Mouse (Mus musculus): Measurements from ENCODE around the gene Gramd1b.

Gramd1b gene

DNA sequence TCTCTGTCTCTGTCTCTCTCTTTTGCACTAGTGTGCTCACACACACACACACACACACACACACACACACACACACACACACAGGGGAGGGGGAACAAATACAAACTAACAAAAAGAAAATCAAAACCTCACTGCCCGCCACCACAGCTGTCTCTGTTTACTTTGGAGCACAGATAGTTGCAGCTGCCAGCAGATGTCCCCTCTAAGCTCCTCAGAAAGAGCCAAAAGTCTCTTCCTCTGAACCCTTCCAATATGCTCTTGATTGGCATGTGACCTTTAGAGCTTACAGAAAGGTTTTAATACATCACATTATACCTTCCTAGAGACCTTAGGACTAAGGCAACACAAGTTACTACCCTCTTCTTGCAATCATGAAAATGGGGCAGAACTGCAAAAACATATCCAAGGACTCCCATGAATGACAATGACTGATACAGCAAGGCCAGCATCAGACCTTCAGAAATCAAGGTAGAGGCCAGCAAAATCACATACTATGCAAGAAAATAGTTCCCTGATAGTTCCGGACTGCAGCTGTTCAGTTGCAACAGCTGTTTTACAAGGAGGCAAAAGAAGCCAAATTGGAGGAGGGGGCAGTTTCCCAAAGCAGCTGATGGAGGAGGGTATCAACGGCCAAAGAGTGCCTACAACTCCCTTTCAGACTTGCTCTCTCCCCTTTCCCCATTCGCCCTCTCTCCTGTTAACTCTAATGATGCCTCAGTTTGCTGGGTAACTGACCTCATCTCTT lies 72.5 kb downstream of the Gramd1b start:
- DNase-seq (ENCODE audit: low spot score in 2 of 2) = no peak

DNA sequence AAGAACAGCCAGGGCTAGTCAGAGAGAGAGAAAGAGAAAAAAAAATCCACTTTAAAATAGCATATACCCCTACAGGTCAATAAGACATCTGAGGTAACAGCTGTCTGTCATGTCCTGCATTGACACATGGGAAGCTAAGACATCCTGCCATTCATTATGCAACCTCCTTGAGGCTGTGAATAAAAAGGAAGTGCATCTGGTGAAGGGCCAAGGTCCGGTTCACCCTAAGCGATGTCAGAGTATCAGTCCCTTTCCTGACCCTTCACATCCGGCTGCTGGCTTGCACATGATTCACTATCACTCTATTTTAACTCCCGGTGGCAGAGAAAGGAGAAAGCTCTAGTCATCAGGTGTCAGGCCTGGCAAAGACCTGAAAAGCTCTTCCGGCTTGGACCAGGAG lies 73.7 kb downstream of the Gramd1b start:
- no peak for DNase-seq (ENCODE audit: low spot score in 2 of 2)

- DNase-seq (ENCODE audit: low spot score in 2 of 2) = peak in 1 of 2 experiments; percentile 35
Measured at GRCm38 (mm10) chr9:40456191-40456590, 75.0 kb downstream of the Gramd1b start.

DNA sequence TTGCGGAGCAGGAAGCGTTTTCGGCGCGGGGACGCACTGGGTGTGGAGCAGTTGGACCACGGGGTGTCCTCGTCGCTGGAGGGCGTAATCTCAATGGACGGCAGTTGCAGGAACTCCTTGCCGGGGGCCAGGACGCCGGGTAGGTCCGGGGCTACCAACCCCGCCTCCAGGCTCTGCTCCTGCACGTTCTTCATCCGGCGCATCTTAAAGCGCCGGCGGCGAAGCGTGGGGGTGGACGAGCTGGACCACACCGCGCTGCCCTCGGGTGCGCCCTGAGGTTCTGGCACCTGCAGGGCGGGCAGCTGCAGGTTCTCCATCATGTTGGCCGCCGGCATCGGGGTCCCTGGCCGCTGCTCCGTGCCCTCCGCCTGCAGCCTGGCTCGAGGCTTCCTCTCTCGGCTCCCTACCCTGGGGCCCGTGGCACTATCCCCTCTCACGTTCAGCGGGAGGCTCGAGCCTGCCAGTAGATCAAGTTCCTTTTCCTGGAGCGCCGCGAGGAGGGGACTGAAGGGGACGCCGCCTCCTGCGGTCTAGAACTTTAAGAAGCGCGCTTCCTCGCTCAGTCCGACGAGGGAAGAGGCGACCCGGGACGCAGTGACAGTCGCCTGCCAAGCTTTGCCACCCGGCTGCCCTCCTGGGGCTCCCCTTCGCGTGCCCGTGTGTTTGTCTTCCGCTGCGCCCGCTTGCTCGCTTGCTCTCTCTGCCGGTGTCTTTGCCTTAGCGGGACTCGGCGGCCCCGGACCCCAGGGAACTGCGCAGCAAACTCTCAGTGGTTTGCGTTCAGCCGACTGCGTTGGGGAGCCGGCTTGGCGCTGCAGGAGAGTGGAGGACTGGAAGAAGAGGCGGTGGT lies 75.6 kb downstream of the Gramd1b start:
- DNase-seq (ENCODE audit: low spot score in 2 of 2) = peak; percentile 34 to 55

- DNase-seq (ENCODE audit: low spot score in 2 of 2) = no peak
Measured at GRCm38 (mm10) chr9:40455020-40455335, 76.2 kb downstream of the Gramd1b start.

GRCm38 (mm10) chr9:40453889-40454288 lies 77.3 kb downstream of the Gramd1b start:
- DNase-seq (ENCODE audit: low spot score in 2 of 2) = no peak

DNA sequence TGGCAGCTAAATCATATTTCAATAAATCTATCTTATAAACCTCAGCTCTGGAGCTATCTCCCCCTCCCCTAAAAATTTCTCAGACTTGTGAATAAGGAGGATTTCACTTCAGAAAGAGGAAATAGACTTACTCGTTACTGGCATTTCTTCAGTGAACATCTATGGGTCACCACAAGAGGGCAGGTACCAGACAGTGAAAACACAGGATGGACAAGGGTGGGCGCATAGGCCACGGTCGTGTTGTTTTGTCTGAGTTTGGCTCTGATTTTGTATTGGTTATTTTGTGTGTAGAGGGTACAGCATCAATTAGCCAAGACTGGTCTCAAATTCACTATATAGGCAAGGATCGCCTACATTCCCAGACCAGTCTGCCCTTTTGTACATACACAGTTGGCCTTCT lies 79.0 kb downstream of the Gramd1b start:
- no peak for DNase-seq (ENCODE audit: low spot score in 2 of 2)

GRCm38 (mm10) chr9:40450776-40451175 lies 80.4 kb downstream of the Gramd1b start:
- DNase-seq (ENCODE audit: low spot score in 2 of 2) = no peak

DNA sequence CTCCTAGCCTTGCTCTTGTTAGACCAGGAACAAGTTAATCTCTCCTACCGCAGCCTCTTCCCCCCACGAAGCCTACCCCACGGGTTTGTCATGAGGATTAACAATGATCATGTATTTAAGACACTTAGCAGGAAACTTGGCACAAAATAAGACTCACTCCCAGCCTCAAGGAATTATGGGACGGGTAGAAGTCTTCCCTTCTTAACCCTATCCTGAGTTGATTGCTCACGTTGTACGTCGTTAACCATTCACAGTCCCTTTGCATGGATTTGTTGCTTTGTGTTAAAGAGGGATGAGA lies 80.8 kb downstream of the Gramd1b start:
- no peak for DNase-seq (ENCODE audit: low spot score in 2 of 2)

GRCm38 (mm10) chr9:40449610-40450416 lies 81.4 kb downstream of the Gramd1b start:
- DNase-seq (ENCODE audit: low spot score in 2 of 2) = no peak

DNA sequence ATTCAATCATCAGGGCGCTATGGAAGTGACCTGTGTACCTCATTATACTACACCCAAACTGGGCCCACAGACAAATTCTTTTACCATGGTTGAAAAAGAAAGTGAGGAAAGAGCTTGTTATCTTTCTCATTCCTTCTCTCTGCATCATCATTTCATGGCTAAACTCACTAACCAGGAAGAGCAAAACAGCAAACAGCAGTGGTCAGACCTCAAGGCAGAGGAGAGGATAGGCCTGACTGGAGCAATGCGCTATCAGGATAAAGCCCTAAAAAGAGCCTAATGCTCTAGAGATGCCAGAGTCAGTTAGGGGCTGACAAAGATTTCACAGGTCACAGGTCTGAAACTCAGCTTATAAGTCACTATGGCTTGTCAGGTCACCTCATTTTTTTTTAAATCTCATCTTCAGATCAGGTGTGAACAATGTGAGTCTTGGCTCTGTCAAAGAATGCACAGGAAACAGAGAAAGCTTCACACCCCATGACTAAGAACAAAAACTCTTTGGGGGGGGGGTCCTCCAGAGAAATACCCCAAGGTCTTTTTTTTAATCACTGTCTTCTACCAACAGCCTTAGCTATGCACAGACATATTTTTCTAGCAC lies 82.4 kb downstream of the Gramd1b start:
- no peak for DNase-seq (ENCODE audit: low spot score in 2 of 2)

DNA sequence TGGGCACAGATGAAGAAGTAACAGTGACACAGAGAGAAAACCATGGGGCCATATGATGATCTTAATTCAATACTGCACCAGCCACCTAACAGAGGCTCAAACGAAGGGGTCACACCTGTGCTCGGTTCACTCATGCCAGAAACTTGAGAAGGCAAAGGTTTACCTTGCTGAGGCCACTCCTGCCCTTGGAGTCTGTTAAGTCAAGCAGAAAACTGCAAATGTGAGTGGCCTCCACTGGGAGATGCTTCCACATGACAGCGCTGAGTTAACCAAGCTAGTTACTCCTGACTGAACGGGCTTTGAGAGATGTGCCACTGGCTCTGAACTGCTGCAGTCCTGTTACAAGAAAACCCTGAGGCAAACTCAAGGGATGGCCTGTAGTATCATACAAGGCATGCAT lies 83.9 kb downstream of the Gramd1b start:
- no peak for DNase-seq (ENCODE audit: low spot score in 2 of 2)

GRCm38 (mm10) chr9:40444961-40445360 lies 86.2 kb downstream of the Gramd1b start:
- DNase-seq (ENCODE audit: low spot score in 2 of 2) = no peak

- DNase-seq (ENCODE audit: low spot score in 2 of 2) = no peak
Measured at GRCm38 (mm10) chr9:40442784-40443183, 88.4 kb downstream of the Gramd1b start.

DNA sequence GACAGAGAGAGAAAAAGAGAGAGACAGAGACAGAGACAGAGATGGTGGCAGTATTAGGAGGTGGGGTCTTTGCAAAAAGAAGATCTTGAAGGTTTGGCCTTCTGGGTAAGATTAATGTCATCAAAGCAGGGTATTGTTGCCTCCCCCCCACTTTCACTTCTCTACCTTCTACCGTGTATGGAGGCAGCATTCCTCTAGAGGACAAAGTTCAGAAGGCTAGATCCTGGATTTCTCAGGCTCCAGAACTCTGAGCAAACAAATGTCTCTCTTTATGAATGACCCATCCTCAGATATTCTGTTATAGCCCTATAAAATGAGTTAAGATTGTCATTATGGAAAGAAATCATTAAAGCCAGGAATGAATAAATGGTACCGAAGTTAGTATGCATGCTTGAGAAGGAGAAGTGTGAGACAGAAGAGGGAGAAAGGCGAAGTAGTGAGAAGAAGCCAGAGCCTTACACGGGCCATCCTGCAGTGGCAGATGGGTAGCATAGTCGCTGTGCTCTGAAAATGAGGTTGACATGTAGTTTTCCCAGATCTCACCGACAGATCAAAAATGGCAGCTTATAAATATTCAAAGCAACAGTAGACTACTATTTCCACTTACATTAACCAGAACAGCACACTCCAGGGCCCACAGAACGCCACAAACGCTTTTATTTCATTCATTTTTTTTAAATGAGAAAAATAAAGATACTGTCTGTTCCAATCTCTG lies 91.1 kb downstream of the Gramd1b start:
- no peak for DNase-seq (ENCODE audit: low spot score in 2 of 2)

- DNase-seq (ENCODE audit: low spot score in 2 of 2) = no peak
Measured at GRCm38 (mm10) chr9:40438731-40439526, 92.3 kb downstream of the Gramd1b start.

DNA sequence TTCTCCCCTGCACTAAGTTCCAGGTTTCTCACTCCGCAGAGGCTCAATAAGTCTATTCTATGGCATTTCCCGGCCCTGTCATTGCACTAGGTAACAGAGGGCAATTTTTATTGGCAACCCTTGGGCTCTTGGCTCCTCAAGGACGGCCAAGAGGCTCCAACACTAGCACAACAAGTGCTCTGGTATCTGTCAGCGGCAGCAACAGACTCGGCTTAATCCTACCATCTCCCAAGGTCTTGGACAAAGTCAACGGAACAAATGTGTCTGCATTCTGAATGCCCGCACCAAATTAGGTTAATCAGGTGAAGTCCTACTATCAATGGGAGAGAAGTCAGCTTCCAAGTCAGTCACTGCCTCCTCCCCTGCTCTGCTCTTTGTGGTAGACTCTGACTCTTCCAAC lies 93.3 kb downstream of the Gramd1b start:
- no peak for DNase-seq (ENCODE audit: low spot score in 2 of 2)

- no peak for DNase-seq (ENCODE audit: low spot score in 2 of 2)
Measured at GRCm38 (mm10) chr9:40433286-40433685, 97.9 kb downstream of the Gramd1b start.

DNA sequence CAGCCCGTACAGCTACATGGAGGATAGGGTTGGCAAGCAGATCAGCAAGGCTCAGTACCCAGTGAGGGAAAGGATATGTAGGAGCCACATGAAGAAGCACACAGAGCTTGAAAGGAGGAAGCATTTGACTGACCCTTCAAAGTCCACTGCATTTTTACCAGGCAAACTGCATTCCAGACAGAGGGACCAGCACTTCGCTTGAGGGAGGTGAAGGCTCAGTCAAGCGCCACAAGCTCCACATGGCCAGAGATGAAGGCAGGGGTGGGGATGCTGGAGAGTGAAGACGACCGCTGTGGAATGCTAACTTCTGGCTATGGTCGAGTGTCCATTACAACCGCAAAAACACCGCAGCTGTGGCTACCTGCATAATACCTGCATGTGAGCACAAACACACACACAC lies 100.2 kb downstream of the Gramd1b start:
- no peak for DNase-seq (ENCODE audit: low spot score in 2 of 2)

DNA sequence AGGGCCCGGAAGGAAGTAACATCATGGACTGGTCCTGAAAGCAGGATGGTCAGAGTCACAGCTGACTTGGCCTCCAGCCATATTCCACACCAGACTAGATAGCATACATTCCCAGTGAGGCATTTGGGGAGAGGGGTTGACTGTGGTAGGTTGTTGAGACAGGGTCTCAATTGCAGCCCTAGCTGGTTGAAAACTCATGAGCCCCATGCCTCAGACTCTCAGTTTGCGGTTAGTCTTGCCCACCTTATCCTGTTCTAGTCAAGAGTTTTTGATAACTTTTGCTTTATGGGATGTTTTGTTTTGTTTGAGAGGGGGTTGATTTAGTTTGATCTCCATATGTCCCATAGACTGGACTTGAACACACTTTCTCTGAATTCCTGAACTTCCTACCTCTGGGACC lies 103.5 kb downstream of the Gramd1b start:
- no peak for DNase-seq (ENCODE audit: low spot score in 2 of 2)
